Comparison of ENCODE assay signal across 8 mouse cellular contexts in the genomic region with DNA sequence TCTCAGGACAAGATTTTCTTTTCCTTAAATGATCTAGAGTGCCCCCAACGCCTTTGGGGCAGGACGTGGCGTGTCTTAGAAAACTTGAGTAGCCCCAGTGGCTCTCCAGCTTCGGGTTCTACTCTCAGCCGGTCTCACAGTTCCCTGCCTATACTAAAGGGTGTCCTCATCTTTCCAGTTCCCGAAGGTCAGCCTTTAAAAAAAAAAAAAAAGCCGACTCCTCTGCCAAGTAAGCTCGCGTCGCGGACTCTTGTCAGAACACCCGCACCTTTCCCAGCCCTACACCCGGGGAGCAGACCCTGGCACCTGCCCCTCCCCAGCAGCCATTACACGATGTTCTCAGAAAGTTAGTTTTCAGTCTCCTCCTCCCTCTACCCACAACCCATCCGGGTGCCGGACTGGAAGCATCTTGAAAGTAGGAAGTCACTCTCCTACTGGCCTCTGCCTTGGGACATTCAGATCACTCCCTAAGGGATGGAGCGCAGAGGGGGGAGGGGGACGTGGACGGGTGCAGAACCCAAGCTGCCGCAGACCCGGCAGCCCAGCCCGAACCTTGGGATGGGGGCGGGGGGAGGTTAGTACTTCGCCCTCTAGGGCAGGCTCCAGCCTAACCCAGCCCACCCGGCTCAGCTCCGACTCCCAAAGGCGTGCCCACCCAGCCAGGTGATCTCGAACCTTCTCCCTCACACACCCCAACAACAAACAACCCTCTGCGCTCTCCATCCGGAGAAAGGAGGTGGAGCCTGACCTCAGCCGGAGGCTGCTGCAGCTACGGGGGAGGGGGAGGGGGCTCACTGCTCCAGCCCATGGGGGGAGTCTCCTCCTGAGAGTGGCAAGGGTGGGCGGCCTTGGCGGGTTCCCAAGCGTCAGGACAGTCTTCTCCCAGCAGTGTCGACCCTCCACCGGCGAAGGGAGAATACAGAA. TPM values are rescaled to one million over a fixed set of nuclear protein-coding genes. Genes with fewer than 3 reads are reported as not detected.
DNase-seq lines count a peak whose midpoint lies in the region; ATAC-seq and TF ChIP-seq lines count a peak whose summit lies in the region.

No protein-coding gene starts in this region.

- no peak for TF ChIP-seq POLR2A in myocyte (IDR thresholded peaks at IDR 0.05; ENCODE audit: insufficient read length, low read depth)

- peak; percentile 30 for DNase-seq in layer of hippocampus, adult 11-12 months (ENCODE audit: low spot score)
- DNase-seq in layer of hippocampus, adult 9-10 months (ENCODE audit: low spot score) = no peak
- peak; percentile 73 to 87 for DNase-seq in adrenal gland, postnatal 36 days
- DNase-seq in forebrain, embryonic 10.5 days (ENCODE audit: extremely low spot score, low spot score) = peak; percentile 54
- DNase-seq in frontal cortex, postnatal 36 days (ENCODE audit: low spot score in 2 of 2) = no peak

- 1% methylated on average over 38 of the region's 38 CpGs for WGBS in forebrain, embryonic 10.5 days
- 1% methylated on average over 38 of the region's 38 CpGs for WGBS in hindbrain, embryonic 13.5 days
- WGBS in liver, embryonic 12.5 days (ENCODE audit: insufficient replicate concordance) = 2% methylated on average over 38 of the region's 38 CpGs

- H3K36me3 ChIP-seq in forebrain, embryonic 10.5 days (replicated peaks) = no peaks in the 10 kb centered on the region
- no peaks in the 10 kb centered on the region for H3K36me3 ChIP-seq in hindbrain, embryonic 13.5 days
- no peaks in the 10 kb centered on the region for H3K36me3 ChIP-seq in liver, embryonic 12.5 days
- no peaks in the 10 kb centered on the region for H3K36me3 ChIP-seq in myocyte (ENCODE audit: control insufficient read depth, insufficient read depth)

- H3K9ac ChIP-seq in hindbrain, embryonic 13.5 days = peak overlapping the region; percentile 68
- peak overlapping the region; percentile 42 for H3K9ac ChIP-seq in liver, embryonic 12.5 days

- H3K27ac ChIP-seq in forebrain, embryonic 10.5 days = peak overlapping the region; percentile 44
- H3K27ac ChIP-seq in hindbrain, embryonic 13.5 days = no peak overlapping the region
- no peak overlapping the region for H3K27ac ChIP-seq in liver, embryonic 12.5 days

- H3K4me3 ChIP-seq in forebrain, embryonic 10.5 days = peak overlapping the region; percentile 58
- peak overlapping the region; percentile 43 for H3K4me3 ChIP-seq in hindbrain, embryonic 13.5 days
- peak overlapping the region; percentile 51 for H3K4me3 ChIP-seq in liver, embryonic 12.5 days
- peak overlapping the region; percentile 7 for H3K4me3 ChIP-seq in myocyte

- no peaks in the 10 kb centered on the region for H3K9me3 ChIP-seq in forebrain, embryonic 10.5 days
- no peaks in the 10 kb centered on the region for H3K9me3 ChIP-seq in hindbrain, embryonic 13.5 days
- no peaks in the 10 kb centered on the region for H3K9me3 ChIP-seq in liver, embryonic 12.5 days (replicated peaks)

- H3ac ChIP-seq in myocyte (ENCODE audit: control insufficient read depth, insufficient read length) = no peak overlapping the region

- H3K79me2 ChIP-seq in myocyte (ENCODE audit: control insufficient read depth, insufficient read depth) = no peaks in the 10 kb centered on the region

- ATAC-seq in hindbrain, embryonic 13.5 days (ENCODE audit: low FRiP score) = no peak
- ATAC-seq in liver, embryonic 12.5 days = no peak

- H3K4me1 ChIP-seq in forebrain, embryonic 10.5 days = peaks cover 54% of the 10 kb centered on the region
- peaks cover 43% of the 10 kb centered on the region for H3K4me1 ChIP-seq in hindbrain, embryonic 13.5 days (replicated peaks)
- H3K4me1 ChIP-seq in liver, embryonic 12.5 days = peaks cover 46% of the 10 kb centered on the region

- peak overlapping the region; percentile 68 for H3K4me2 ChIP-seq in hindbrain, embryonic 13.5 days
- H3K4me2 ChIP-seq in liver, embryonic 12.5 days = peak overlapping the region; percentile 73
- H3K4me2 ChIP-seq in myocyte (ENCODE audit: low read depth) = peak overlapping the region; percentile 60

- H3K27me3 ChIP-seq in forebrain, embryonic 10.5 days (ENCODE audit: poor library complexity, severe bottlenecking) = peaks cover 96% of the 10 kb centered on the region
- H3K27me3 ChIP-seq in hindbrain, embryonic 13.5 days = peaks cover 95% of the 10 kb centered on the region
- peaks cover 94% of the 10 kb centered on the region for H3K27me3 ChIP-seq in liver, embryonic 12.5 days (replicated peaks)
- peaks cover 49% of the 10 kb centered on the region for H3K27me3 ChIP-seq in myocyte (ENCODE audit: control insufficient read depth, insufficient read depth, insufficient read length)

TF ChIP-seq in myocyte, 11 proteins besides CTCF, POLR2A, EP300 and RAD21:
- TF ChIP-seq REST (IDR thresholded peaks at IDR 0.05; ENCODE audit: insufficient read depth, insufficient read length) (no peak), TCF12 (IDR thresholded peaks at IDR 0.05; ENCODE audit: insufficient read depth, poor library complexity, severe bottlenecking) (no peak), E2F4 (IDR thresholded peaks at IDR 0.05; ENCODE audit: insufficient read depth) (no peak), POLR2AphosphoS2 (IDR thresholded peaks at IDR 0.05; ENCODE audit: insufficient read length, low read depth) (no peak), CEBPB (IDR thresholded peaks at IDR 0.05; ENCODE audit: insufficient read depth, poor library complexity, severe bottlenecking) (no peak), USF1 (IDR thresholded peaks at IDR 0.05; ENCODE audit: low read depth) (no peak), MYOG (IDR thresholded peaks at IDR 0.05; ENCODE audit: control insufficient read depth in 1 of 3, insufficient read depth in 1 of 3, insufficient read length in 2 of 3, low read depth in 2 of 3) (no peak), MYOD1 (IDR thresholded peaks at IDR 0.05; ENCODE audit: control insufficient read depth in 1 of 3, insufficient read length in 2 of 3, low read depth in 2 of 3) (no peak), TCF3 (IDR thresholded peaks at IDR 0.05; ENCODE audit: insufficient read length, low read depth) (no peak), MAX (IDR thresholded peaks at IDR 0.05; ENCODE audit: low read depth) (no peak)

RNA-seq across cellular contexts. Expression of gene Bahd1, which starts 3.9 kb away (rescaled TPM):
- total RNA-seq in adrenal gland, postnatal 36 days (2021) = 10 to 100 TPM; 40.3 to 42.3 TPM
- polyA plus RNA-seq in forebrain, embryonic 10.5 days (2016; fragmentation: Nextera tagmentation; extraction: Ambion mirVana) = 3.6 and 4.1 TPM in 2 replicates
- 5.0 and 5.1 TPM in 2 replicates for polyA plus RNA-seq in hindbrain, embryonic 13.5 days (2015; fragmentation: Nextera tagmentation; extraction: Ambion mirVana)
- polyA plus RNA-seq in liver, embryonic 12.5 days (2016; fragmentation: Nextera tagmentation; extraction: Ambion mirVana) = 5.1 and 5.6 TPM in 2 replicates
- polyA plus RNA-seq in myocyte (2012; fragmentation: generic; extraction: Trizol) = 12.0 TPM

RNA-seq across cellular contexts. Expression of gene Chst14, which starts 30.0 kb away (rescaled TPM):
- total RNA-seq in adrenal gland, postnatal 36 days (2021) = 10 to 100 TPM in 1 of 2 experiments, 1 to 10 TPM in 1; 9.7 to 15.0 TPM
- 13.8 and 14.5 TPM in 2 replicates for polyA plus RNA-seq in forebrain, embryonic 10.5 days (2016; fragmentation: Nextera tagmentation; extraction: Ambion mirVana)
- 6.9 and 8.1 TPM in 2 replicates for polyA plus RNA-seq in hindbrain, embryonic 13.5 days (2015; fragmentation: Nextera tagmentation; extraction: Ambion mirVana)
- polyA plus RNA-seq in liver, embryonic 12.5 days (2016; fragmentation: Nextera tagmentation; extraction: Ambion mirVana) = 8.8 and 9.5 TPM in 2 replicates
- 25.4 TPM for polyA plus RNA-seq in myocyte (2012; fragmentation: generic; extraction: Trizol)

RNA-seq across cellular contexts. Expression of gene Ivd, which starts 34.5 kb away (rescaled TPM):
- 100 to 1,000 TPM; 171 to 443 TPM for total RNA-seq in adrenal gland, postnatal 36 days (2021)
- 66.2 and 67.7 TPM in 2 replicates for polyA plus RNA-seq in forebrain, embryonic 10.5 days (2016; fragmentation: Nextera tagmentation; extraction: Ambion mirVana)
- polyA plus RNA-seq in hindbrain, embryonic 13.5 days (2015; fragmentation: Nextera tagmentation; extraction: Ambion mirVana) = 41.8 and 44.7 TPM in 2 replicates
- polyA plus RNA-seq in liver, embryonic 12.5 days (2016; fragmentation: Nextera tagmentation; extraction: Ambion mirVana) = 27.9 and 30.8 TPM in 2 replicates
- 35.3 TPM for polyA plus RNA-seq in myocyte (2012; fragmentation: generic; extraction: Trizol)

Comparison
In these comparisons a context has a peak if more than half of its experiments do, and no peak if none do; other contexts are left out.
1. DNase-seq: peak in layer of hippocampus, adult 11-12 months (single experiment), adrenal gland, postnatal 36 days (2 of 2) and forebrain, embryonic 10.5 days (single experiment); none in layer of hippocampus, adult 9-10 months (single experiment) and frontal cortex, postnatal 36 days (0 of 2).
2. H3K4me3 ChIP-seq: peak in every context shown above with its lines; median percentile 58 in forebrain, embryonic 10.5 days; 51 in liver, embryonic 12.5 days; 43 in hindbrain, embryonic 13.5 days; 7 in myocyte.
3. Peak in every context shown above with its lines, with median percentiles within 50 percentile points of each other: H3K4me2 ChIP-seq.